Mouse (Mus musculus) brown adipose tissue, adult 24 weeks (tissue): ENCODE measurements at regions not wholly inside any gene's neighbourhood (a gene's known extent, or its start where the extent isn't known, plus 50 kb on each side); places are given as distances from the start of the nearest gene placed in this dataset.

Source experiments
- H3K27ac ChIP-seq: fragments of 200-500 bp; replicated peaks from 2 replicates; pipeline ENCODE4 v1.5.1; 2012; ENCODE audit warnings: low read depth, mild to moderate bottlenecking, low read length
- H3K4me1 ChIP-seq: fragments of 200-500 bp; 2 replicates; pipeline ENCODE4 v1.6.1; 2012; ENCODE audit warnings: low read length, mixed read lengths; ENCODE audit not compliant: control insufficient read depth, insufficient read depth, insufficient read length
- H3K4me3 ChIP-seq: fragments of 200-500 bp; 2 replicates; pipeline ENCODE4 v1.5.1; 2012; ENCODE audit warnings: low read depth, mild to moderate bottlenecking, low read length, moderate library complexity; ENCODE audit not compliant: insufficient read depth

- Histone ChIP-seq H3K4me3 (no peak overlapping the region), H3K27ac (no peak overlapping the region), H3K4me1 (no peaks in the 10 kb centered on the region)
These were observed 400.3 kb downstream of the Fam198b start for GRCm38 (mm10) chr3:80284656-80285055.

- Histone ChIP-seq H3K27ac (no peak overlapping the region), H3K4me3 (no peak overlapping the region), H3K4me1 (no peaks in the 10 kb centered on the region)
These were observed 400.9 kb downstream of the Fam198b start for GRCm38 (mm10) chr3:80285246-80285645.

GRCm38 (mm10) chr3:80293485-80293884, 409.2 kb downstream of the Fam198b start:
- H3K4me3 ChIP-seq, result no peak overlapping the region
- H3K27ac ChIP-seq, result no peak overlapping the region
- no peaks in the 10 kb centered on the region for H3K4me1 ChIP-seq

- Histone ChIP-seq H3K4me3 (no peak overlapping the region), H3K4me1 (no peaks in the 10 kb centered on the region), H3K27ac (no peak overlapping the region)
These were observed 423.3 kb downstream of the Fam198b start for GRCm38 (mm10) chr3:80307632-80308031.

GRCm38 (mm10) chr3:80309931-80310330, 425.6 kb downstream of the Fam198b start:
- Histone ChIP-seq H3K4me3 (no peak overlapping the region), H3K27ac (no peak overlapping the region), H3K4me1 (no peaks in the 10 kb centered on the region)

GRCm38 (mm10) chr3:80311689-80312088, 427.4 kb downstream of the Fam198b start:
- Histone ChIP-seq H3K27ac (no peak overlapping the region), H3K4me1 (no peaks in the 10 kb centered on the region), H3K4me3 (no peak overlapping the region)

GRCm38 (mm10) chr3:80322291-80322690, 438.0 kb downstream of the Fam198b start:
- no peak overlapping the region for H3K4me3 ChIP-seq

GRCm38 (mm10) chr3:80324726-80325125, 440.4 kb downstream of the Fam198b start:
- no peak overlapping the region for H3K4me3 ChIP-seq
- no peaks in the 10 kb centered on the region for H3K4me1 ChIP-seq
- no peak overlapping the region for H3K27ac ChIP-seq

More at GRCm38 (mm10) chr3:80322291-80322690, 438.0 kb downstream of the Fam198b start:
- H3K27ac ChIP-seq, result no peak overlapping the region
- H3K4me1 ChIP-seq, result no peaks in the 10 kb centered on the region

GRCm38 (mm10) chr3:80331776-80332175, 447.4 kb downstream of the Fam198b start:
- no peaks in the 10 kb centered on the region for H3K4me1 ChIP-seq
- H3K4me3 ChIP-seq, result no peak overlapping the region
- no peak overlapping the region for H3K27ac ChIP-seq

GRCm38 (mm10) chr3:80334446-80334893, 450.1 kb downstream of the Fam198b start:
- Histone ChIP-seq H3K4me1 (no peaks in the 10 kb centered on the region), H3K27ac (no peak overlapping the region), H3K4me3 (no peak overlapping the region)

- H3K4me1 ChIP-seq, result no peaks in the 10 kb centered on the region
- no peak overlapping the region for H3K4me3 ChIP-seq
- H3K27ac ChIP-seq, result no peak overlapping the region
These were observed 451.9 kb downstream of the Fam198b start for GRCm38 (mm10) chr3:80336123-80336674.

- H3K4me1 ChIP-seq, result no peaks in the 10 kb centered on the region
- no peak overlapping the region for H3K27ac ChIP-seq
- no peak overlapping the region for H3K4me3 ChIP-seq
These were observed 434.7 kb downstream of the Gria2 start for GRCm38 (mm10) chr3:80367972-80368371.

- Histone ChIP-seq H3K27ac (no peak overlapping the region), H3K4me3 (no peak overlapping the region), H3K4me1 (no peaks in the 10 kb centered on the region)
These were observed 433.3 kb downstream of the Gria2 start for GRCm38 (mm10) chr3:80369214-80369941.

GRCm38 (mm10) chr3:80372436-80372835, 430.2 kb downstream of the Gria2 start:
- Histone ChIP-seq H3K4me3 (no peak overlapping the region), H3K4me1 (no peaks in the 10 kb centered on the region)

GRCm38 (mm10) chr3:80385986-80386385, 416.6 kb downstream of the Gria2 start:
- Histone ChIP-seq H3K4me3 (no peak overlapping the region), H3K4me1 (no peaks in the 10 kb centered on the region), H3K27ac (no peak overlapping the region)

More at GRCm38 (mm10) chr3:80372436-80372835, 430.2 kb downstream of the Gria2 start:
- H3K27ac ChIP-seq, result no peak overlapping the region

GRCm38 (mm10) chr3:80396240-80396639, 406.4 kb downstream of the Gria2 start:
- Histone ChIP-seq H3K4me3 (no peak overlapping the region), H3K4me1 (no peaks in the 10 kb centered on the region), H3K27ac (no peak overlapping the region)
